Mouse (Mus musculus) cerebellum, adult 9-11 months (tissue): ENCODE results near the gene Actr3.

Source experiments
- DNase-seq: peaks from one replicate; pipeline ENCODE4 v3.0.0; 2022

Actr3 gene

GRCm38 (mm10) chr1:125435369-125436135 lies at the start of gene Actr3:
Gene Actr3, minus strand, starts transcription at chr1:125435727.
- DNase-seq, result peak; percentile 100

- no peak for DNase-seq
Measured at GRCm38 (mm10) chr1:125482459-125483287, 47.1 kb upstream of the Actr3 start.

- no peak for DNase-seq
Measured at GRCm38 (mm10) chr1:125481842-125482241, 46.3 kb upstream of the Actr3 start.

- DNase-seq, result no peak
Measured at GRCm38 (mm10) chr1:125478588-125478987, 43.1 kb upstream of the Actr3 start.

GRCm38 (mm10) chr1:125475961-125476682 lies 40.6 kb upstream of the Actr3 start:
- DNase-seq, result no peak

- DNase-seq, result no peak
Measured at GRCm38 (mm10) chr1:125473866-125474265, 38.3 kb upstream of the Actr3 start.

DNA sequence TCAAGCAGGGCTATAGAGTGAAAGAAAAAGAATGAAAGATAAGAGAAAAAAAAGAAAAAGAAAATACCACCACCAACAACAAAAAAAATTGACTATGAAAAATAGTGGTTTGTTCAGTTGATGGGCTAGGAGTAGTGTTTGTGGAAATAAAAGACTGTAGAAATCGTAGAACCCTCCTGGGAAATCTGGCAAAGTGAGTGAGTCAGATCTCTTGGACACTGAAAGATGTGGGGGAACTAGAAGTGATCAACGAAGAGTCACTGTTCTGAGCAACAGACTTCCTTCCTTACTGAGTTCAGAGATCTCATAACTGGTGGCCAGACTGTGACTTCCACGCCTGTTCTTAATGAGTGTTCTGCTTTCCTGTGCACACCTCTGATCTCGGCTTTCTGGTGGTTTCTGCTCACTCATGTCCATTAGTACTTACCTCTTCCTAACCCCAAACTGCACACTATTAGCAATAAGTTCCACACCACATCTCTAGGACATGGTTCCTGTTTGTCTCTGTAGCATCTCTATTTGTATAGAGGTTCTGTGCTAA lies 37.7 kb upstream of the Actr3 start:
- DNase-seq, result no peak

GRCm38 (mm10) chr1:125470805-125471648 lies 35.5 kb upstream of the Actr3 start:
- no peak for DNase-seq

DNA sequence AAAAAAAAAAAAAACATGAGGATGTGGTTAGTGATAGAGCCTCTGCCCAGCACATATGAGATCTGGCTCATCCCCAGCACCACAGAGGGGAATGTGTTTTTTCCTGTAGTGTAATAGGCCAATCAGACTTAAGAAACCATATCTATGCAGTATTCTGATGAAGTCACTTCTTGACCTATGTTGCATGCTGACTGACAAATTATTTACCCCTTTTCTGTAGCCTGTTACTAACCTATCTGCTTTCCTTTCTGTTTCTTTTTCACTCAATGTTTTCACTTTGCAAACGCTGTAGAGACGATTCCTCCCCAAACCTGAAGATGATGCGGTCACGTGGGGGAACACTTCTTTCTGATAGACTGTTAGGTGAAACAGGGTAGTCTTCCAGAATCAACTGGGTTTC lies 32.4 kb upstream of the Actr3 start:
- DNase-seq, result no peak

DNA sequence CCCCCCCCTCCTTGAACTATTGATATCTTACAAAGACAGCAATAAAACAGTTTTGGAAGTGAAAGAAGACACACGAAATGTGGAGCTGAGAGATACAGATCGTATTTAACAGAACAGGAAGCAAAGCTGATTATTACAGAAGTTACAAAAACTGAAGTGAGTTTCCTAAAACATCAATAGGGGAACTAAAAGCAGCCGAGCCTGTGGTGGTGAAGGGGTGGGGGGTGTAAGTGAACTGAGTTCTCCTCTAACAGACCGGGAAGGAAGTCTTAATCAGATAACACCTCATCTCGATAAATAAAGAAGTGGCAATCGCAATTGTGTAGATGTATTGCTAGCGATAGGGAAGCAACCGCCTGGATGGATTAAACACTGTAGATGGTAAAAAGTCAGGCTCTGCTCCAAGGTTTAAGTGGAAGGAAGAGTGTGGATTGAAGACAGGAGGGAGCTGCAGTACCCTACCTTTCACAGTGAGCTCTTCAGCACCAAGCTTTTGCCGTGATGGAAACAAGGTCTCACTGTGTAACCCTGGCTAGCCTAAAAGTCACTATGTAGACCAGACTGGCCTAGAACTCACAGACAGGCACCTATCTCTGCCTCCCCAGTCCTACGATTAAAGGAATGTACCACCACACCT lies 31.2 kb upstream of the Actr3 start:
- no peak for DNase-seq

GRCm38 (mm10) chr1:125464011-125464410 lies 28.5 kb upstream of the Actr3 start:
- DNase-seq, result no peak

DNA sequence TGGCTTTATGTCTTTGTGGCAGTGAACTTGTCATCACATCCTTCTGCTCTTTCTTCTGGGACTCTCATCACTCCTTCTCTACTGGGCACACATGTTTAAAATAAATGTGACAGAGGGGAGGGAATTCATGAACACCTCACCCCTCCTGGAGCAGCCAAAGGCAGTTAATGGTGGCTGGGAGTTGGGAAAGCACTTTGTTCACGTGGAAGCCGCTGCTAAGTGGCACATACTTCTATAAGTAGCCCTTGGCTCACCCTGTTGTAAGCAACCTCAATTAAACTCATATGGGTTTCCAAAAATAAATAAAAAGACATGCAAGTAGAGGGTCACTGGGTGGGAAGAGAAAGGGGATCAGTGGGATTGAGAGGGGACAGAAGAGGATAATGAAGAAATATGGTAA lies 27.8 kb upstream of the Actr3 start:
- no peak for DNase-seq

DNA sequence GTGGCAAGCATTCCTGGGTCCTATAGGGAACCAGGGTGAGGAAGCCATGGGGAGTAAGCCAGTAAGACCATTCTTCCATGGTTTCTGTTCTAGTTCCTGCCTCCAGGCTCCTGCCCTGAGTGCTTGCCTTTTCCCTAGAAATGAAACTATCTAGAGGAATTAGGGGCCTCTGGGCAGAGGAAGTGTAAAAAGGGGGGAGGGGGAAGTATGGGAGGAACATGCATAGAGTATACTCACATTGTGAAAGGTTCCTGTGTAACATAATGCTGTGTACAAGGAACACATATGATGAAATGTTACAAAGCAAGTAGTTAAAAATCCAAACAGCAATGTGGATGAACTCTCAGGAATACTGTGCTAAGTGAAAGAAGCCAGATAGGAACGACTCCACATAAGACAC lies 27.4 kb upstream of the Actr3 start:
- DNase-seq, result no peak

DNA sequence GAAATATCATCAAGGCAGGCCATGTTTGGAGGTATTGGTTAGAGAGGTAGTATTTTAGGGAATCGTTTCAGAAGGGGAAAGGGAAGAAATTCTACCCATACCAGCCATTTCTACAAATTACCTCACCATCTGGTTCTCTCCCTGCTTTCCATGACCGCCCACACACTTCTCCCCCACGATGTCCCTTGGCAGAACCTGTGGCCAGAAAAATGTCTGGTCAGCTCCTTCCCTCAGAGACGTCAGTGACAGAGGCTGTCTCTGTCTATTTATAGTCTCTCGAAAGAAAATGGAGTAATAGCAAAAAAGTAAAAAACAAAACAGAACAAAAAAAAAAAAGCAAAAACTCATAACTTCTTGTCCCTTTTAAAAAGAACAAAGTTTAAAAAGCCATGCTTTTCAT lies 23.0 kb upstream of the Actr3 start:
- peak; percentile 70 for DNase-seq

DNA sequence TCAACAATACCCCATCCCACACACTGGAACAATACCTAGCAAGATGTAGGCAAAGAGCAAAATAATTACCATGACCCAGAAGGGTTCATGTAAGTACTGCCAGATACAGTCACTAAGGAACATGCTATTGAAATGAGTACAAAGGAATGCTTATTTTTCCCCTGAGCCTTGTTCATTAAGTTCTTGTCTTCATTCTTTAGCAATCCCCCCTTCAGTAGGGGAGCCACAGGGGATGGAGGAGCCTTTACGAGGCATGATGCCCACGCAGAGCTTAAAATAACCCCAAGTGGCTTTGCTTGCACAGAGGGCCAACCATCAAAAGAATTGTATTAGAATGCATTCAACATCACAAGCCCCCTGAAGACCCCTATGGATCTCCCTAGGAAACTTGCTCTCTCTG lies 19.6 kb upstream of the Actr3 start:
- DNase-seq, result no peak

DNA sequence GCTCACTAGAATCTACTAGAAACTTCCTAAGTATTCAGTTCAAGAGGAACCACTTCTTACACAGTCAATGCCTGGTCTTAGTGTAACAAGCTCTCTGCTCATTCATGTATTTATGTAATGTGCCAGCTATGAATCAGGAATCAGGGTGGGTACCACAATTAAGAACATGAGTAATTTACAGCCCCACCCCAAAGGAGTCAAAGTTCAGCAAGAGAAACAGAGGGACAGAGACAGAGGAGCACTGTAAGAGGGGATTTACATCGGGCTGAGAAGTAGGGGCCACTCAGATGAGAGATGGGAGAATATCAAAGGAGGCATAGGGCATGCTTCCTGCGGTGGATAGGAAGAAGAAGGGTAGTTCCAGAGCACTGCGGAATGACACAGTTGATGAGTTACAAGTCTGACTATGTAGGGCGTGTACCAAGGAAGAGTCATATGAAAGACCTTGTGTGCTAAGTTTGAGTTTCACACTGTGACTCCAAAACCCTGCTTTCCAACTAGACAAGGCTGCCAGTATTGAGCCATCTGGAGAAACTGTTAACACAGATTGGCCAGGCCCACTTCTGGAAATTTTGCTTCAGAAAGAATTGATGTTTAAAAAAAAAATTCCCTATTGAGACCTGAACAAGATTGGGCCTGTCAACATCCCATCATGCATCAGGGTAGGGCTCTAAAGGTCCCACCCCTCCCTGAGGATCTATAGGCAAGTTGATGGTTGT lies 14.9 kb upstream of the Actr3 start:
- no peak for DNase-seq

DNA sequence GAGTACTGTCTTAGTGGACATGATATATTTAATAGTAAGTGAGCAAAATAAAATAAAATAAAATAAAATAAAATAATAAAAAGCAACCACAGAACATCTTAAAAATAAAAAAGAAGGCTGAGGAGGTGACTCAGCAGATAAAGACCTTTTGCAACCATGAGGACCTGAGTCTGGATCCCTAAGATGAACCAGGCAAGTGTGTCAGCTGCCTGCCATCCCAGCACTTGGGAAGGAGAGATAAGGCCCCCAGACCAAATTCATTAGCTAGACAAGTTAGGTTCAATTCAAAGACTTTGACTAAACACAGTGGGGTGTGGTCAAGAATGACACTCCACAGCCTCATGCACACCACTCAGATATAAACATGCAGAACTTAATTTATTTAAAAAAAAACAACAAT lies 12.4 kb upstream of the Actr3 start:
- DNase-seq, result no peak

DNA sequence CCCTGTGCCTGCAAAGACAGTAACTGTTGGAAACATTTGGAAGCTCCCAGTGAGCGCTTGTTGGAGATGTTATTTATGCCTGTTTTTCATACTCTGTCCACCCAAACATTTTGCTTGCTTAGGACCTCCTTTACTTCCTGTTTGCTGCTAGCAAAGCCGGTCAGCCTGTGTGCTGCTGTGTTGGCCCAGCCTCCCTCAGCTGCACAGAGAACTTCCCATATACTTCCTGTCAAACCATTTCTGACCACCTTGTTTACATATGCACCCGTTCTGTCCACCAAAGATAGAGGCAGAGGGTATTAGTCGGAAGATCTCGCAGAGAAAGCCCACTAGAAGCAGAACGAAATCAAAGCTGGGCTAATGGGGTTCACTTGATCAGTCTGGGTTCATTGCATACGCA lies 6.2 kb upstream of the Actr3 start:
- DNase-seq, result no peak

DNA sequence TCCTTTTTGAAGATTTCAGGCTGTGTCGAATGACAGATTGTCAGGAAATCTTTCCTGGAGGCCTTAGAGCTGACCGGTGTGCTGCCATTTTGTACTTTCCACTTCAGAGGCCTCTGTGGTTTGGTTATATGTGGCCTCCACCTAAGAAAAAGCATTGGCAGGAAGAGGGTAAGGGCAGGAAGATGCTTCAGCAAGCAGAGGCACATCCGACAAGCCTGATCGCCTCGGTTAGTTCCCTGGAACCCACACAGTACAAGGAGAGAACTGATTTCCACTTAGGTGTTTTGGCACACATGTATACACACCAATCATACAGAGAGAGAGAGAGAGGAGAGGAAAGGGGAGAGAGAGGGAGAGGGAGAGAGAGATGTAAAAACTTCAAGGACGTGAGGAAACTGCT lies 5.7 kb upstream of the Actr3 start:
- no peak for DNase-seq

- no peak for DNase-seq
Measured at GRCm38 (mm10) chr1:125439556-125439955, 4.0 kb upstream of the Actr3 start.

- no peak for DNase-seq
Measured at GRCm38 (mm10) chr1:125438826-125439225, 3.3 kb upstream of the Actr3 start.
